Mouse (Mus musculus) erythroblast, adult 5-6 weeks (primary cell): ENCODE results near the gene Fnip1. TPM values are rescaled to one million over a fixed set of nuclear protein-coding genes. Genes with fewer than 3 reads are reported as not detected.

Experiments
- ATAC-seq: replicated peaks from 2 replicates; pipeline ENCODE4 v1.8.0; 2016; ENCODE audit warnings: moderate number of reproducible peaks, mild to moderate bottlenecking, moderate TSS enrichment, inconsistent platforms; ENCODE audit not compliant: poor library complexity, low FRiP score, severe bottlenecking
- total RNA-seq, 2 experiments: library from RNA; stranded (forward) in 1 of 2; stranded (reverse) in 1 of 2; fragments of 150-400 nt in 1 of 2; fragments of 200-764, 138-1000 nt in 1 of 2; gene quantifications; 2 replicates each; pipeline versions ENCODE4 v1.2.3 to v1.2.4; 2015 to 2017; ENCODE audit warnings: low replicate concordance in 2 of 2

Fnip1 gene
- total RNA-seq, 2 experiments from 2014 or later: 9.2 to 12.1 TPM

DNA sequence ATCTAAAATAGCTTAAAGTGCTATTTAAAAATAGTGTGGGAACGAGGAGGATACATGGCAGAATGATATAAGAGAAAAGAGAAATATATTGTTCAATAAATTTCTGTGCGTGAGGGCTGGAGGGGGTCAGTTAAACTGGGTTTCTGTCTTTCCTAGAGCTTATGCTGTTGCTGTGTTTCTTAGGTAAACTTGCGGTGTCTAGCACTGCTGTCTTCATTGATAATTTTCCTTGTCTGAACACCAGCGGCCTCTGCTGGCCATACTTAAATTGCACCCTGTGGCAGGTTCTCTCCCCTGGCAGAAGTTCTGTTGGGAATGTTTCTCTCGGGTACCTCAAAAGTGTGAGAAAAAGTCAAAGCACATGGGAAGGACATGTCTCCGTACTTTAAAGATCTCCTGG, 96.9 kb downstream of the Fnip1 start:
- ATAC-seq: peak; percentile 93

DNA sequence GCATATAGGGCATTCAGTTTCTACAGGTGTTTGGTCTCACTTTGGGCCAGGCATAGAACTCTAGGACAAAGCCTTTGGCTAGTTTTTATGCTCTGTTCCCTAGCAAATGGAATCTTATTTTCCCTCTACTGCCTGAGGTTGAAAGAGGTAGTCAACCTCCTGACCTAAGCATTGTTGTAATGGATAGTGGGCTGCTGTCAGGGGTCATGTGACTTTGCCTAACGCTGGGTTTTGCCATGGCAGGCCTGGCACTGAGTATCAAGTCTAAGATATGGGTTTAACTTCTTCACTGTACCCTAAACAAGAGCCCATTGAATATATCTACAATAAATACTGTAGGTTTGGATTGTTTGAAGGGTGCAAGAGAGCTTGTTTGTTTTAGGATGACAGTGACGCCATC, 101.0 kb downstream of the Fnip1 start:
- no peak for ATAC-seq

DNA sequence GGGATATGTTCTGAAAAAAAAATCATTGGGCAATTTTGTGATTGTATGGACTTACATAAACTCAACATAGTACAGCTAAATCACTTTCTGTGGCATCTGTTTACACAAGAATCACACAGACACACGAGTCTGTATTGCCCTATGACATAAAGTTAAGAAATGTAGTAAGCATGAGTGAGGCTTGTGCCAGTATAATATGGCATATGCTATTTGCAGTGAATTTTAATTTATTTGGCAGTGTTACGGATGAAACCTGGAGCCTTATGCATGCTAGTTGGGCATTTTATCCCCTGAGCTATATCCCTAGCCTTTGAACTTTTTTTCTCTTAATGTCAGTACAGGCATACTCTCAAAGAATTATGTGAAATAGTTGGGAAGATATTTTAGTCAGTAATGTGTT, 101.5 kb downstream of the Fnip1 start:
- no peak for ATAC-seq

DNA sequence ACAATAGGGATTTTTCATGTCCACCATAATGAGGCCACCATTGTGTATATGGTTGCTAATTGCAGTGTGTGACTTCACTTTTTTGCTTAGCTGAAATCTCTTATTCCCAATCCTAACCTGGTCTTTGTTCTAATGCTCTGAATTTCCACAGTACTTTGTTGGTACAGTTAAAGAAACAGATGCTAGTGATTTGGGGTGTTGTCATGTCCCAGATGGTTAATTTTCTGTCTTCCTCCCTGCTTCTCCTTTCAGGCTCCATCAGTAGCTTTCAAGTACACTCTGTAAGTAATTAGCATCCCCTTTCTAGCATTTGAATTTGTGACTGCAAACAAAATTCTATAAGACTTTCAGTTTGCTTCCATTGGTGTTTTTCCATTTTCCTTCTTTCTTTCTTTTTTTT, 102.3 kb downstream of the Fnip1 start:
- ATAC-seq: no peak

DNA sequence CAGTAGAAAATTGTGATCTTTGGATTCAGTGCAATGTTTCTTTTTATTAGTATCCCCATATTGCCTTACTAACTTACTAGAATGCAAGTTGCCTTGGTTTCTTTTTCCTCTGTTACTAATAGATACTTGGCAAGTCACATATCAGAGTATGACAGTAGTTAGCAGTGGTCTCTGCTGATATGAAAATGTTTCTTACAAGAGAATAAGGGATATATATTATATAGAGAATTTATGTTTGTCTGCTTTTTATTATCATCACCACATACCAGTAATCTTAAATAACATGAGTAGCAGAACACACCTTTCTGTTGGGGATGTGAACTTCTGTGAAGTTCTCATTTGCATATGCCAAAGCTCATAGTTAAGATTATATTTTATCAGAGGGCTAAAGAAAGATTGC, 104.4 kb downstream of the Fnip1 start:
- ATAC-seq: peak; percentile 54

DNA sequence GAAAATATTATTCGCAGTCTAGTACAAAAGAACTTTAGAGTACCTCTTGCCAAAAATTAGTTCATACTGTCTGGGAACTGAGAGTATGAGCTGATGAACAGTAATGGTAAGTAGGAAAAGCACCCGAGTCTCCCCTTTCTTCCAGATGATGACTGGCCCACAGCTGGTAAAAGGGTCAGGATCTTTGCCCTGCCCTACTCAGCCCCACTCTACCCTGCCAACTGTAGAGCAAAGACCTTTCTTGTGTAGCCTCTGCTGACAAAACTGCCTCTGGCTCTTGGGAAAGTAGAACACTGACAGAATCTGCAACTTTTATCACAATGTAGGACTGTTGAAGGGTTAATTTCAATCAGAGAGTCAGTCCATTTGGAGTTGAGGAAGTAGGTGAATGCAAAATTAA, 117.0 kb downstream of the Fnip1 start:
- ATAC-seq: no peak

DNA sequence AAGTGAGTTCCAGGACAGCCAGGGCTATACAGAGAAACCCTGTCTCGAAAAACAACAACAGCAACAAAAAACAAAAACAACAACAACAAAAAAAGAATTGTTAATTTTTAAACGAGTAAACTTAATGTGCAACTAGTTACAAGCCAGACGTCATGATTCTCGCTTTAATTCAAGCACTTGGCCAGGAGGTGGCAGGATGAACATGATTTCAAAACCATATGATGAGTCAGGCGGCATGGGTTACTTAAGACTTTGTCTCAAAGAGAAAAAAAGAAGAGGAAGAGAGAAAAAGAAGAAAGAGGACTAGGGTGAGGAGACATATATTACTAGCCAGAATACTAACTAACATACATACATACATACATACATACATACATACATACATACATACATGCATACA, 124.8 kb downstream of the Fnip1 start:
- no peak for ATAC-seq

Other genes with a start within 250 kb of the Fnip1 start
- gene Csf2, start 188.5 kb upstream of the Fnip1 start, total RNA-seq (2015; ENCODE audit: low replicate concordance): not detected in 2 replicates
- not detected in 2 replicates for gene Csf2, start 188.5 kb upstream of the Fnip1 start, total RNA-seq (2017; ENCODE audit: low replicate concordance)
- gene Il3, start 170.9 kb upstream of the Fnip1 start, total RNA-seq (2015; ENCODE audit: low replicate concordance): not detected in 2 replicates
- not detected in 2 replicates for gene Il3, start 170.9 kb upstream of the Fnip1 start, total RNA-seq (2017; ENCODE audit: low replicate concordance)
- gene Acsl6, start 134.4 kb upstream of the Fnip1 start, total RNA-seq (2015; ENCODE audit: low replicate concordance): 1.3 TPM in 1 of 2 replicates, not detected in the other
- gene Acsl6, start 134.4 kb upstream of the Fnip1 start, total RNA-seq (2017; ENCODE audit: low replicate concordance): 0.84 and 3.2 TPM in 2 replicates
- not detected in 2 replicates for gene Meikin, start 67.5 kb upstream of the Fnip1 start, total RNA-seq (2015; ENCODE audit: low replicate concordance)
- gene Meikin, start 67.5 kb upstream of the Fnip1 start, total RNA-seq (2017; ENCODE audit: low replicate concordance): not detected in 2 replicates
- gene Rapgef6, start 84.6 kb downstream of the Fnip1 start, total RNA-seq (2015; ENCODE audit: low replicate concordance): 33.0 and 41.2 TPM in 2 replicates
- gene Rapgef6, start 84.6 kb downstream of the Fnip1 start, total RNA-seq (2017; ENCODE audit: low replicate concordance): 47.5 and 58.5 TPM in 2 replicates